Mouse (Mus musculus): Measurements from ENCODE around the gene Vmn1r220. TPM values are rescaled to one million over a fixed set of nuclear protein-coding genes. Genes with fewer than 3 reads are reported as not detected.
"Not testable (repeated sequence)": the region's sequence is repeated elsewhere in the genome, so short reads cannot be mapped to it uniquely, and the experiment has no call there.

Gene Vmn1r220
- polyA plus RNA-seq (2014; fragmentation: Nextera tagmentation; extraction: Ambion mirVana), result not detected in 2 replicates

DNA sequence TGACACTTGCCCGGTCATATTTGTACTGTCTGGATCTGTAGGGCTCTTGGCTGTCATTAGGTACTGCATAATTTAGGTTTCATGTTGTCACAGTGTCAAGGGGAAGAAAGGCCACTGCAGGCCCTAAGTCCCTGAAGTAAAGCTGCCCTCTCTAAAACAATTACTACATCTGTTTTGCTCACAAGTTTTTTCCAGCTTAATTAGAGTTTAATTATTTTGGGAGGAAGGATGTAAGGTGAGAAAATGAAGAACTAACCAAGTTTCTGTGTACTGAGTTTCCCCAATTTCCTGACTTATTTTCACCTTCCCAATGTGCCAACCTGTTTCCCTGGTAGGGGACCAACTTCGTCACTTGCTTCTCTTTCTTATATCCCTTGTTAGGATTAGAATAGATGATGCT is at the start of gene Vmn1r220:
Gene Vmn1r220 (minus strand): TSS at position 101 of the 400 bp plus-strand sequence.
- Histone ChIP-seq H3K27ac (replicated peaks; ENCODE audit: low read depth, low read length) (no peak within 1 kb of the TSS), H3K4me3 (ENCODE audit: low read depth, low read length) (no peak within 1 kb of the TSS), H3K9ac (replicated peaks; ENCODE audit: low read length) (no peak within 1 kb of the TSS), H3K4me1 (ENCODE audit: control insufficient read depth, insufficient read depth, low read length) (no peaks in the 10 kb centered on the region), H3K36me3 (replicated peaks; ENCODE audit: control insufficient read depth, insufficient read depth, low read depth, low read length) (no peaks in the 10 kb centered on the region), H3K4me2 (ENCODE audit: low read depth, low read length) (no peak within 1 kb of the TSS), H3K27me3 (ENCODE audit: control insufficient read depth, insufficient read depth, low read length) (no peaks in the 10 kb centered on the region), H3K9me3 (replicated peaks; ENCODE audit: control insufficient read depth, low read length) (no peaks in the 10 kb centered on the region)
- DNase-seq (ENCODE audit: low spot score) (no peak), ATAC-seq (replicated peaks; ENCODE audit: insufficient number of reproducible peaks, low FRiP score, low TSS enrichment, low read depth) (no peak)
- WGBS, result 86% methylated on average over 2 of the region's 2 CpGs

- H3K4me1 ChIP-seq (ENCODE audit: control insufficient read depth, insufficient read depth, low read length); H3K4me3 ChIP-seq (ENCODE audit: low read depth, low read length); H3K36me3 ChIP-seq (replicated peaks; ENCODE audit: control insufficient read depth, insufficient read depth, low read depth, low read length); H3K27ac ChIP-seq (replicated peaks; ENCODE audit: low read depth, low read length); H3K9me3 ChIP-seq (replicated peaks; ENCODE audit: control insufficient read depth, low read length); H3K27me3 ChIP-seq (ENCODE audit: control insufficient read depth, insufficient read depth, low read length); ATAC-seq (replicated peaks; ENCODE audit: insufficient number of reproducible peaks, low FRiP score, low TSS enrichment, low read depth); H3K9ac ChIP-seq (replicated peaks; ENCODE audit: low read length); H3K4me2 ChIP-seq (ENCODE audit: low read depth, low read length); DNase-seq (ENCODE audit: low spot score): not testable (repeated sequence)
Measured at GRCm38 (mm10) chr13:23235847-23236246, 48.1 kb upstream of the Vmn1r220 start, which contains the start of gene Vmn1r222. Gene Vmn1r222, minus strand, starts transcription at chr13:23235947.

DNA sequence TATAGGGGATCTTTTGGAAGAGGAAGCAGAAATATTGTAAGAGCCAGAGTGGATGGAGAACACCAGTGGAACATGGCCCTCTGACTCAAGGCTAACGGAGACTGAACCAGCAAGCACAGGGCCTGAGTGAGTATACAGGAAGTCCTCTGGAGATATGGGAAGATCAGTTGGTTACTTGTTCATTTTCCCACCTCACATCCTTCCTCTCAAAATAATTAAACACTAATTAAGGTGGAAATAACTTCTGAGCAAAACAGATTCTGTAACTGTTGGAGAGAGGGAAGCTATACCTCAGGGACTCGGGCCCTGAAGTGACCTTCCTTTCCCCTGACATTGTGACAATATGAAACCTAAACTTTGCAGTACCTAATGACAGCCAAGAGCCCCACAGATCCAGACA is 26.1 kb upstream of the Vmn1r220 start, which contains the start of gene Vmn1r221:
Gene Vmn1r221 (plus strand): TSS at position 301 of the 400 bp plus-strand sequence.
- H3K9me3 ChIP-seq (replicated peaks; ENCODE audit: control insufficient read depth, low read length); H3K36me3 ChIP-seq (replicated peaks; ENCODE audit: control insufficient read depth, insufficient read depth, low read depth, low read length); DNase-seq (ENCODE audit: low spot score); H3K9ac ChIP-seq (replicated peaks; ENCODE audit: low read length); H3K4me2 ChIP-seq (ENCODE audit: low read depth, low read length); H3K27me3 ChIP-seq (ENCODE audit: control insufficient read depth, insufficient read depth, low read length); H3K4me3 ChIP-seq (ENCODE audit: low read depth, low read length); H3K4me1 ChIP-seq (ENCODE audit: control insufficient read depth, insufficient read depth, low read length); H3K27ac ChIP-seq (replicated peaks; ENCODE audit: low read depth, low read length); ATAC-seq (replicated peaks; ENCODE audit: insufficient number of reproducible peaks, low FRiP score, low TSS enrichment, low read depth): not testable (repeated sequence)
- 96% methylated on average over 2 of the region's 2 CpGs for WGBS

GRCm38 (mm10) chr13:23203885-23204284 is 16.1 kb upstream of the Vmn1r220 start:
- ATAC-seq (replicated peaks; ENCODE audit: insufficient number of reproducible peaks, low FRiP score, low TSS enrichment, low read depth); DNase-seq (ENCODE audit: low spot score); H3K4me2 ChIP-seq (ENCODE audit: low read depth, low read length); H3K27me3 ChIP-seq (ENCODE audit: control insufficient read depth, insufficient read depth, low read length); H3K9me3 ChIP-seq (replicated peaks; ENCODE audit: control insufficient read depth, low read length); H3K9ac ChIP-seq (replicated peaks; ENCODE audit: low read length); H3K36me3 ChIP-seq (replicated peaks; ENCODE audit: control insufficient read depth, insufficient read depth, low read depth, low read length); H3K4me1 ChIP-seq (ENCODE audit: control insufficient read depth, insufficient read depth, low read length); H3K27ac ChIP-seq (replicated peaks; ENCODE audit: low read depth, low read length); H3K4me3 ChIP-seq (ENCODE audit: low read depth, low read length): not testable (repeated sequence)
- 82% methylated on average over 1 of the region's 1 CpGs for WGBS

GRCm38 (mm10) chr13:23166471-23166870 is 21.3 kb downstream of the Vmn1r220 start:
- 79% methylated on average over 4 of the region's 4 CpGs for WGBS

DNA sequence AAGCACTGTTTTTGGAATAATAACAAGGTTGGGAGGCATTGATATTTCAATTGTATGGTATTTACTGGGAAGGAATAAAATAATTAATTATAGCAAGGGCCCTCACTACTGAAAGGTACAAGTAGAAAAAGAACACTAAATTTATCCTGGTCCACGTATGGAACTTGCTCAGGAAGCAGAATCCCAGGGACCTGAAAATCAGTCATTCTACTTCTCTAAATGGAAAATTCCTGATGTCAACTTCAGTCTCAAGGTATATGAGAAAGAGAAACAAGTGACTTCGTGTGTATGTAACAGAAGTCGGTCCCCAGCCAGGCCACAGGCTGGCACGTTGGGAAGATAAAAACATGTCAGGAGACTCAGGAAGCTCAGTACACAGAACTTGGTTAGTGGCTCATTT is 28.8 kb downstream of the Vmn1r220 start, which contains the start of gene Vmn1r219:
Gene Vmn1r219 (plus strand): TSS at position 301 of the 400 bp plus-strand sequence.
- no peak within 1 kb of the TSS for H3K9ac ChIP-seq (replicated peaks; ENCODE audit: low read length)
- no peaks in the 10 kb centered on the region for H3K4me1 ChIP-seq (ENCODE audit: control insufficient read depth, insufficient read depth, low read length)
- no peaks in the 10 kb centered on the region for H3K9me3 ChIP-seq (replicated peaks; ENCODE audit: control insufficient read depth, low read length)
- no peak within 1 kb of the TSS for H3K27ac ChIP-seq (replicated peaks; ENCODE audit: low read depth, low read length)
- ATAC-seq (replicated peaks; ENCODE audit: insufficient number of reproducible peaks, low FRiP score, low TSS enrichment, low read depth), result no peak
- H3K27me3 ChIP-seq (ENCODE audit: control insufficient read depth, insufficient read depth, low read length), result no peaks in the 10 kb centered on the region
- H3K4me2 ChIP-seq (ENCODE audit: low read depth, low read length), result no peak within 1 kb of the TSS
- 85% methylated on average over 4 of the region's 4 CpGs for WGBS
- H3K4me3 ChIP-seq (ENCODE audit: low read depth, low read length), result no peak within 1 kb of the TSS
- no peaks in the 10 kb centered on the region for H3K36me3 ChIP-seq (replicated peaks; ENCODE audit: control insufficient read depth, insufficient read depth, low read depth, low read length)
- DNase-seq (ENCODE audit: low spot score), result no peak

More at GRCm38 (mm10) chr13:23166471-23166870, 21.3 kb downstream of the Vmn1r220 start:
- not testable (repeated sequence) for H3K9me3 ChIP-seq (replicated peaks; ENCODE audit: control insufficient read depth, low read length); H3K27me3 ChIP-seq (ENCODE audit: control insufficient read depth, insufficient read depth, low read length); H3K9ac ChIP-seq (replicated peaks; ENCODE audit: low read length); H3K4me2 ChIP-seq (ENCODE audit: low read depth, low read length); ATAC-seq (replicated peaks; ENCODE audit: insufficient number of reproducible peaks, low FRiP score, low TSS enrichment, low read depth); H3K4me3 ChIP-seq (ENCODE audit: low read depth, low read length); H3K27ac ChIP-seq (replicated peaks; ENCODE audit: low read depth, low read length); DNase-seq (ENCODE audit: low spot score); H3K4me1 ChIP-seq (ENCODE audit: control insufficient read depth, insufficient read depth, low read length); H3K36me3 ChIP-seq (replicated peaks; ENCODE audit: control insufficient read depth, insufficient read depth, low read depth, low read length)

DNA sequence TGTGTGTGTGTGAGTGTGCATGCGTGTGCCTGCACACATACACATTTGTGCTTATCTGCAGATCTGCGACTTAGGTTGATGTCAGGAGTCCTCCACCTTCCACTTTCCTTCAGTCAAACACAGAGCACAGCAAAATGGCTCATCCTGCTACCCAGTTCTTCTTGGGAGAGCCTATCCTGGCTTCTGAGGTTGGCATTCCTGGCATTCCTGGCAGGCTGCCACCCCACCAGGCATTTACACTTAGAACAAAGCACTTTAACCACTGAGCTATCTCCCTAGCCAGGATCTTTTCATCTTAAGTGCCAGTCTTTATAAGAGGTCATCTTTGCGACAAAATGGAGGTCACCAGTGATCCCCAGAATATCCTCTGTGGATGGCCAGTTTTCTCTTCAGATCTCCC is 29.9 kb downstream of the Vmn1r220 start:
- Histone ChIP-seq H3K4me3 (ENCODE audit: low read depth, low read length) (no peak overlapping the region), H3K9ac (replicated peaks; ENCODE audit: low read length) (no peak overlapping the region), H3K36me3 (replicated peaks; ENCODE audit: control insufficient read depth, insufficient read depth, low read depth, low read length) (no peaks in the 10 kb centered on the region), H3K4me1 (ENCODE audit: control insufficient read depth, insufficient read depth, low read length) (no peaks in the 10 kb centered on the region), H3K4me2 (ENCODE audit: low read depth, low read length) (no peak overlapping the region), H3K27me3 (ENCODE audit: control insufficient read depth, insufficient read depth, low read length) (no peaks in the 10 kb centered on the region), H3K9me3 (replicated peaks; ENCODE audit: control insufficient read depth, low read length) (no peaks in the 10 kb centered on the region), H3K27ac (replicated peaks; ENCODE audit: low read depth, low read length) (no peak overlapping the region)
- 67% methylated on average over 3 of the region's 3 CpGs for WGBS
- ATAC-seq (replicated peaks; ENCODE audit: insufficient number of reproducible peaks, low FRiP score, low TSS enrichment, low read depth) (no peak), DNase-seq (ENCODE audit: low spot score) (peak; percentile 3)

DNA sequence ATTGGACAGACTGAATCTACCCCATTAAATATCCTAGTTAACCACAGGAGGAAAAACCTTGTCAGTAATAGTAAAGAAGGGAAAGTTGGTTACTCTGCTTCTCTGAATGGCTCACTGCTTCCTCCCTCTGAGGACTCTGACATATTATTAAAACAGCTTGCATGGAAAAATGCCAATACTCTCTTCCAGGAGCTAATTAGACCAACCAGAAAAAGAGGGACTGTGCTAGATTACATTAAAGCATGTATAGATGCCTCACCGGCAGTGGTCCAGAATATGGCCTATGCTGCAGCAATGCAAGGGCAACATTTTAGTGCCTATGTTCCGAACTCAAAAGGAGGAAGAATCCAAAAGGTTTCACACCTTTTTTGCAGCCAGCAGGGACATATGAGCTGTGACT is 48.9 kb downstream of the Vmn1r220 start:
- no peak for DNase-seq (ENCODE audit: low spot score)
- Histone ChIP-seq H3K36me3 (replicated peaks; ENCODE audit: control insufficient read depth, insufficient read depth, low read depth, low read length) (no peaks in the 10 kb centered on the region), H3K9ac (replicated peaks; ENCODE audit: low read length) (no peak overlapping the region), H3K9me3 (replicated peaks; ENCODE audit: control insufficient read depth, low read length) (no peaks in the 10 kb centered on the region), H3K4me2 (ENCODE audit: low read depth, low read length) (no peak overlapping the region), H3K4me1 (ENCODE audit: control insufficient read depth, insufficient read depth, low read length) (no peaks in the 10 kb centered on the region), H3K27ac (replicated peaks; ENCODE audit: low read depth, low read length) (no peak overlapping the region), H3K27me3 (ENCODE audit: control insufficient read depth, insufficient read depth, low read length) (no peaks in the 10 kb centered on the region), H3K4me3 (ENCODE audit: low read depth, low read length) (no peak overlapping the region)
- ATAC-seq (replicated peaks; ENCODE audit: insufficient number of reproducible peaks, low FRiP score, low TSS enrichment, low read depth), result no peak
- 89% methylated on average over 2 of the region's 2 CpGs for WGBS
